Mouse (Mus musculus): ENCODE results near the gene Snap47.

The Snap47 gene

DNA sequence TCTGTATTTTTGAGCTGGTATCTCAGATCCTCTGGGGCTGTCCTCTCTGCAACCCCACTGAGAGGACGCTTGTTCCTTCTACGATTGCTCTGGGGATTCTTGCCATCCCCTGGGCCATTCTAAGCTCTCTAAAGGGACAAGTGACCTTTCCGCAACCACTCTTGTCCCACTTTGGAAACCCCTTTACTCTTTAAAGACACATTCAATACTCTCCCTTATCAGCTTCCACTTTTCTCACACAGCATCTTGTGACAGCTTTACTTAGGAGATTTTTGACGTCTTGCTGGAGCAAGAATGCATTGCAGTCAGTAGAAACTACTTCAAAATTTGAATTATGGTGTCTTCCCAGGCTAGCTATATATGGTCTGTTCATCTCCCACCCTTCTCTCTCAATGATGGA lies at the start of gene Snap47:
Snap47 (minus strand) TSS at position 101 of the 400 bp plus-strand sequence.
- DNase-seq = no peak

DNA sequence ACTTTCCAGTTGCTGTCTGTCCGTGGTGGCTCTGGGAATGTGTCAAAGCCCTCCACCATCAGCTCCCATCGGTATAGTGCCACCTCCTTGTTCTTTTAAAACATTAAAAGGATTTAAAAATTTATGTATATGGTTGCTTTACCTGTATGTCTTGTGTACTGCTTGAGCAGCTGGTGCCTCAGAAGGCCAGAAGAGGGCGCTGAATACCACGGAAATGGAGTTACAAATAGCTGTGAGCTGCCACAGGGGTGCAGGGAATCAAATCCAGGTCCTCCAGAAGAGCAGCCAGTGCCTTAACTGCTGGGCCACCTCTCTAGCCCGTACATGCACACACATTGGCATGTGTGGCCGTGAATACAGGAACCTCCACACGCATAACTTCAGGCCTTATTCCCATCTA lies 46.8 kb upstream of the Snap47 start:
- DNase-seq = no peak

DNA sequence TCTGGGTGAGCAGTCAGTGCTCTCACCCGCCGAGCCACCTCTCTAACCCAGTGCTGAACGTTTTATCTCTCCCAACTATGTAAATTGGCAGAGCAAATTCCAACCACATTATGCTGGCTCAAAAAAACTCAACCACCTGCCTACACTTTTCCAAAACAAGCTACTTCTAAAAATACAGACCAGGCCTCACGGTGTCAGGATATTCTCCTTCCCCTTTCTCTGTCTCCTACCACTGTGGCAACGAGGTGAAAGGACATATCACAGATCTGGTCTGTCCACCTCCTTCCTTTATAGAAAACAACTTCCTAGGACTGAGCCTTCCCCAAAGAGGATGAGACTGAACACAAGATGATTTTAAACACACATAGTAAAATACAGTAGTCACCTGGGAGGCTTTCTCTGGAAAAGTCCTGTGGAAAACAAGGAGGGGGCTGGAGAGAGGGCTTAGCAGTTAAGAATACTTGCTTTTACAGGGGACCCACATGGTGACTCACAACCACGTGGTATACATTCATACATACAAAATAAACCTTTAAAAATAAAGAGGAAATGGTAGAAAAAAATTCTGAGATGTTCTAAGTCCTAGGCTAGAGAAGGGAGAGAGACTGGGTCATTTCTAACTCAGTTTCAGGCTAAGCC lies 45.8 kb upstream of the Snap47 start:
- DNase-seq = no peak

DNA sequence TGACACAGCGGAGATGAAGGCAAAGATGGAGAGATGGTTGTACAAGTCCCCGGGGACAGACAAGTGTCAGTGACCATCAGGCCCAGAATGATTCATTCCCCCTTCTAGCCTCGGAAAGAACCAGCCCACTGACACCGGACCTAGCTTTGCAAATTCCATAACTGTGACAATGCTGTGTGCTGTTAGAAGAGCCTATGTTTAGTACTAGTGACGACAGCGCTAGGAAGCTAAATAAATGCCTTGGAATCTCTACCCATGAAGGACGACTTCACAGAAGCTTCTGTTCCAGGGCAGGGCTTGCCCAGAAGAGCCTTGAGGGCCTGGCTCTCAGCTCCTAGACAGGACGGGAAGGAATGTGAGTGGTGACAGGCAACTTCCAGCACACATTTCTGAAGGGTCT lies 35.2 kb upstream of the Snap47 start:
- no peak for DNase-seq

DNA sequence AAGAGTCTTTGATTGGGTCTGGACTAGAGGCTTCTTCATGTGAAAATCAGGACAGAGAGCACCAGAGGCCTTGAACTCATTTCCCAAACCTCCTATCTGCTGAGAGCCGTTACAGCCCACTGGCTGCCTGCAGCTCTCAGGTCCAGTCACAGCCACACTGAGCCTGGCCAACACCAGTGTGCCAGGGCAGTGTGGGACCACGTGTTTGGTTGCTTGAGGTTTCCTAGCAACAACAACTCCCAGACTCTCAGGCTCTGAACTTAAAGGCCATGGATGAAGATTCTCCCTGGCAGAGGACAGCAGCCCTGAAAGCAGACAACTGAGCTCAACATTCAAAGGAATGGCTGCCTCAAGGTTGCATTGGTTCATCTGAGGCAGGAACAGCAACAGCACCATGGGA lies 34.7 kb upstream of the Snap47 start:
- no peak for DNase-seq

DNA sequence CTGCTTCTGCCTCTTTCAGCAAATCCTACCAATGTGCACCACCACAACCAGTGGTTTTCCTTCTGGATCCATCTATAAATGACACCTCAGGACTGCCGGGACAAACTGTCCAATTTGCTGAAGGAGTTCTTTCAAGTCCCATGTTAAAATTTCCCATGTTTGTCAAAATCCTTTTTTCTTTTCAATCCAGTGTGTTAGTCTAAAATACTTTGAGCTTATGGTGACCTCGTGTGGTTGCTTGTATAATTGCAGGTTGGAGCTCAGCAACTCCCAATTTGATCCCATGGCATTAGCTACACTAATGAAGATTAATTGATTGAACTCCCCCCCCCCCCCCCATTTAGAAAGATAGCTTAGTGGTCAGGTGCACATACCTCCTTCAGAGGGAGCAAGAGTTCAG lies 32.2 kb upstream of the Snap47 start:
- peak; percentile 76 for DNase-seq

DNA sequence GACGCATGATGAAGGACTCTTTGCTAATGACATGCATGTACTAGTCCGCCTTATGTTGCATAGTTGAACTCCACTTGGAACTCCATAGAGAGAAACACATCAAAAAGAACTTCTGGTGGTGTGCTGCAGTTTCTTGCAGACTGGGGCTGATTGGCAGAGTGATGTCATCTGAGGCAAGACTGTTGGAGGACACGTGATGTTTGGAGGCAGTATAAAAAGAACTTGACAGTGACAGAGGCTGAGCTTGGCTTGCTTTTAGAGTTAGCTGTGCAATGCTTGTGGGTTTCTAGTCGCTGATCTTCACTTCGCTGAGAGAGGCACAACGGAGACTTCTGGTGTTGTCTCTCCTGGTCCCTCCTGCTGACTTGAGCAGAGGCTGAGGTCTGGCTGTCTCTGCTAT lies 26.3 kb upstream of the Snap47 start:
- DNase-seq = no peak

DNA sequence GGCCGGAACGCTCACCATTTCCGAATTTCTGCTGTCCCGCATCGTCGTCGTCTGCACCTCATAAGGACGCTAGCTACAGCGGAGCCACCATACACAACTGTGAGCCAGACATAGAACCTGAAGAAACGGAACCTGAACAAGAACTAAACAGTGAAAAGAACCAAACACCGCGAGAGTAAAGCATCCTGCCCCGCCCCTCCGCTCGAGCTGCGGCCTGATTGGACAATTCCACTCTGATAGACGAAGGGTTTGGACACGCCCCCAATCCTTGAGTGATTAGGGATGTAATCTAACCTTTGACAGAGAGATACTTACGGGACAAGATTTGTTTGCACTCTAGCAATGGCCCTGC lies 21.3 kb upstream of the Snap47 start, which contains the start of gene Zfp867:
Zfp867 (minus strand) TSS at position 149 of the 352 bp plus-strand sequence.
- peak; percentile 98 for DNase-seq

DNA sequence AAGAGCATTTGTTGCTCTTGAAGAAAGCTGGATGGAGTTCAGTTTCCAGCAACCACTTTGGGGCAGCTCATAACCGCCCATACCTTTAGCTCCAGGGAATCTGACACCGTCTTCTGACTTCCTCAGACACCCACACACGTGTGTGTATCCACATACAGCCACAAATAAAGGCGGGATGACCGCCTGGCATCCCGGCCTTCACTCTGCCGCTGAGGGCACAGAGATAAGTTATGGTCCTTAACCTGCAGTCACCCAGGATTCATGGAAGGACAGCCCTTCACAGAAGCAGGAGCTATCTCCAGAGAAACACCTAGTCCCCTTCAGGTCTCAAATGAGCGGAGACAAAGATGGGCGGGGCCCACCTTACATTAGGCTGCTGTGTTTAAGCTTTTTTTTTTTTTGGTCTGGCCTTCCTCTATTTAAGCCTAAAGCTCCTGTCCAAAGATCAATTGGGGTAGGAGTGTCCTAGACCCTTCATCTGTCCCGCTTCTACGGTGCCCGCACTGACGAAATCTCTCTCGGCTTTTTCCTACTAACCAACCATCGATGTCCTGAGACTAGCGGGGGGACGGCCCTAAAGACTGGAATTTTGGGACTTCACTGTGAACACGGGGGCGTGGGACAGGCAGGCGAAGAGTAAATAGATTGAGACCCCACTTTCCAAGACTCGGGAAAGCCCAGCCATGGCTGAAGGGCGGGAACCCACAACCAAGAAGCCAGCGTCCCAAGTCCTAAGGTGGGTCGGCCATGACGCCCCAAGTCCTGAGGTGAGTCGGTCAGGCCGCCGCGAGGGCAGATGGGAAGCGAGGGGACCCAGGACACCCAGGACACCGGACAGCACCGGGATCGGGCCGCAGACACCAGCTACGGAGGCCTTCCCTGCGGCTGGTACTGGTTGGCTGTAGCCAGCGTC lies 20.7 kb upstream of the Snap47 start:
- peak; percentile 9 for DNase-seq

DNA sequence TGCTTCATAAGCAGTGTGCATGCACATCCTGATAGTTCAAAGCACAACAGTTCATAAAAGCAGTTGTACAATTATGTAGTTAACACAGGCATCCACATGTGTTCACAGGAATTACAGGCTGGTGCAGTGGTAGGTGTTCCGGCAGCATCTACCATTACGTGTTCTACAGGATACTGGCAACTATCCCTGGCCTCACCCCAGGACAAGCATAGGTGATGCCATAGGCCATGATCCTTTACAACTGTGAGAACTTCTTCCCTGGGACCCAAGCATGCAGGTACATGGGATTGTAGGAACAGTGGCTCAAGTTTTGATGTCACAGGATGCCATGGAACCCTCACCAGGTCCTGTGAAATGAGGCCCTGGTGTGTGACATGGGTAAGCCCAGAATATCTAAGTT lies 9.5 kb upstream of the Snap47 start:
- DNase-seq = no peak

DNA sequence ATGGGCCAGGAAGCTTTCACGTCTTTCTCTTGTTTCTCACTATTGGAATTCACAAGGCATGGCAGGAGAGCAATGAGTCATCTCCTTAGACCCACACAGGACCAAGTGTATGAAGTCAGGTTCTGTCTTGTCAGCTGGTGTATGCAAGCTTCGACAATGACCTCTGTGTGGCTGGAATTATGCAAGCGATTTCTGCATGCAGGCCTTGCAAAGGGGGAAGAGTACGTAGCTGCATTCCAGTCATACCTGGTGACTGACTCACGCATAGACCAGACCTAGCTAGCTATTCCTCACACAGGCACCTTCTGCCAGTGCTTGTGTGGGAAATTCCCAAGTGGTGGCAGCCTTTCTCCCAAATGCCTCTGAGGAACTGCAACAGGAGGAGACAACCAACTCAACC lies 8.0 kb upstream of the Snap47 start:
- peak; percentile 90 for DNase-seq

DNA sequence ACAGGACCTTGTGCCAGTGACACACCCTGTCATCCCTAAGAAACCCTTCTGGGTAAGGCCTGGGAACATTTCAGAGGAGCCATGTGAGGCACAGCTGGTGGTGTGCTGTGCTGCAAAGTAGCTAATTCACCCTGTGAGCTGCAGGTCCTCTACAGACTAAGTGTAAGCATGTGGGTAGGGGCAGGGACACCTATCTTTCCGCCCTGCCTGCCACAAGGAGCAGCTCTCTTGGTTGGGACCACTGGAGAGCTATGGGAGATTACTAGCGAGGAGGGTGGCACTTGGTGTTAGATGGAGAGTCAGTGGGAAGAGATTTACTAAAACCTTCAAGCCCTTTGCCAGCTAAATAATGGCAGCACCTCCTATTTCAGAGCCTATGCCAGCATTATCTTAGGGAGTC lies 5.9 kb upstream of the Snap47 start:
- DNase-seq = no peak

DNA sequence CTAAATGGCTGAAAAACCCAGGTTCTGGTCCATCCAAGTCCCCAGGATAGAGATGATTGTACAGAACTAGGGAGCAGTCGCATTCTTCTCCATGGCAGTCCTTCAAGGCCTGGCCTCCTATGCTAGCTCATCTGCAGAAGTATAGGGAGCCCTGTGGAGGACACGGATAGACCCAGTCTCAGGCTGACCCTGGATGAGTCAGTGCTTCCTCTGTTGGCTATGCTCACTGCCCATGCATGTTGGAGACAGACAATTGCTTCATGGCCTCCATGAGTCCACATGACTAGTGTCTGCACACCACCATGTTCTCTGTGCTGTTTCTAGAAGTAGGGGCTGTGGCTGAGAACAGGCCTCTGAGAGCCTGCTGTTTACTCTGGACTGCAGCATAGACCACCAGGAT lies 5.4 kb upstream of the Snap47 start:
- no peak for DNase-seq

DNA sequence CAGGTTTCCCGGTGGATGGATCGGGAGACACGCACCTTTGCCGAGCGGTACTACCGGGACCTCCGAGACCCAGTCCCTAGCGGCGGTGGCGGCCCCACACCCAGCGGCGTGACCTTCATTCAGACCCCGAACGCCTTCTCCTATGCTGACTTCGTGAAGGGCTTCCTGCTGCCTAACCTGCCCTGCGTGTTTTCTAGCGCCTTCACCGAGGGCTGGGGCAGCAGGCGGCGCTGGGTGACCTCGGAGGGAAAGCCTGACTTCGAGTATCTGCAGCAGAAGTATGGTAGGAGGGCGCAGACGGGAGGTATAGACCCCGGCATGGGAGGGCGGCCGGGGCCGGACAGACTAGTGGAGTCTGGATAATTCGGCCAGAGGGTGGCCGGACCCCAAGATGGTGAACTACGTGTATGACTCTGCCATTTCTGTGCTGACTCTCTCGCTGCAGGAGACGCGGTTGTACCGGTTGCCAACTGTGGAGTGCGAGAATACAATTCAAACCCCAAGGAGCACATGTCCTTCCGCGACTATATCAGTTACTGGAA lies 685 bp downstream of the Snap47 start:
- no peak for DNase-seq

DNA sequence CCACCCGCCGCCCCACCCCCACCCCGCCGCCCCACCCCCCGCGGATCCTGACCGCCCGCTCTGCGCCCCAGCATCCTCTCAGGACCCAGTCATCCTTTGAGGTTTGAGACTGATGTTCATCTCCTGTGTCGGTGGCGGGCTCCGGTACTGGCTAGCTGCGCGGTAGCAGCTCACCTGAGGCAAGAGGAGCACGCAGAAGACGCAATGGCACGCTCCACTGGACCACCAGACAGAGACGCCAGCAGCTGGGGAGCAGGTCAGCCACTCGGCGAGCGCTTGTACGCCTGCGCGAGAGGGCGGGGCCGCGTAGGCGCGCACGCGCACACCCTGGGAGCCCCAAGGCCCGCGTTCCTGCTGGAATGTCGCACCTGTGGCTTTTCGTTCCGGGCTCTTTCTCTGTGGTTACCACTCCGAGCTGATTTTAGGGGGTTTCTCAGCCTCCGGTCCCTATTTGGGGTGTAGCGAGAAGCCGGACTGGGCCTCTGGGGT lies 1.2 kb downstream of the Snap47 start, which contains the start of gene Jmjd4:
Jmjd4 (plus strand) TSS at position 305 of the 489 bp plus-strand sequence.
- DNase-seq = peak; percentile 91

DNA sequence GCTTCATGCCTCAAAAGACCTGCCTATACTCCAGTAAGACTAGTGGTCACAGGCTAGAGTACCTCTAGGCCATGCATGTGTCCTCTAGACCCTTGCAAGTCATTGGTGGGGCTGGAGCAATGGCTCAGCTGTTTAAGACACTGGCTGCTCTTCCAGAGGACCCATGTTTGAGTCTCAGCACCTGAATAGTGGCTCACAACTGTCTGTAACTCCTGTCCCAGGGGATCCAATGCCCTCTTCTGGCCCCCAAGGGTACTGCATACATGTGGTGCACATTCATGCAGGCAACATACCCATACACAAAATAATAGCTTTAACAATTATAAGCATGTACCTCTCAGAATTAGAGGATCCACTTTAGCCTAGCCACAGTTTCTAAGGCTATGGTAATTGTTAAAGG lies 7.9 kb downstream of the Snap47 start:
- no peak for DNase-seq

DNA sequence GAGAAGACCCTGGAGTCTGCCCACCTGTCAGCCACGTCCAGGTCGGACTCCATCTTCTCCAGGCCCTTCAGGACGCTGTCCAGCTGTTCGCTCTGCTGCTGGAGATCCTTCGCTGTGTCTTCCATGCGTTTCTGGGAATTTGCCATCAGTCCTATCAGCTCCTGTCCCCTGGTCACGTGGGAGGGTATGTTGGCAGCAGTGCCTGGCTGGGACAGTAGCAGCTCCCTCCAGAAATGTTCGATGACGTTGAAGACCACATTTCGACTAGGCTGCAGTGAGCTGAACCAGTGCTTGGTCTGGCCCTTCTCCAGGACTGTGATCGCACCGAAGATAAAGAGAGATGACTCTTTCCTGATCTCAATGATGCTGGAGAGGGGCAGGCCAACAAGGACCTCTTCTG lies 13.0 kb downstream of the Snap47 start:
- no peak for DNase-seq

DNA sequence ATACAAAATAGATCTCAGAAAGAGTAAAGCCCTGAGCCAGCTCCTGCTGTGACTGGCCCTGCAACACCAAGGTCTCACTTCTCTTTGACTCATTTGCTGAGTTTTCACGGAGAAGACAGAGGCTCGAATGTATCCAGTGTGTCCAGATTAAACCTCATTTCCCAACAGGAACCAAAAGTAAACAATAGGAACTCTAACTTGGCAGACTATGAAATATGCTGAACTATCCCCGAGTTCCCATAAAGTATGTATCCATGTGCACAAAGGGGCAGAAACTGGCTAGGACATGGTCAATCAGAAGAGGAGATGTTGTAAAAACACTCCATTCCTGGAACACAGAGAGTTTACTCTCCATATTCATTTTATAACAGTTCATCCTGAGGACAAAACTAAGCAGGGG lies 18.7 kb downstream of the Snap47 start:
- no peak for DNase-seq

DNA sequence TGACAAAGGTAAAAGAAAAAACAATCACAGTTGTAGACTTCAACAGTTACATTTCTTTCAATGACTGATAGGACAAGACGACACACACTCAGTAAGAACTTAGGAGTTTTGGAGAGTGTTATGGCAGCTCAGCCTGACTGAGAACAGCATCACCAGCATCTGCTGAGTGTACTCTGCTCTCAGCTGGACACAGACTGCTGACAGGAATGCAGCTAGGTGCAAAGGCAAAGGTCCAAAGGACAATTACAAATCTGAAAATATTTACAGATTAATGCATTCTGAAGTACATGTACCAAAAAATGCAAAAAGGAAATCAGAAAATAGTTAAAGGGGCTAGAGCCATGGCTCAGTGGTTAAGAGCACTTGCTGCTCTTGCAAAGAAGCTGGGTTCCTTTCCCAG lies 21.0 kb downstream of the Snap47 start:
- DNase-seq = no peak

DNA sequence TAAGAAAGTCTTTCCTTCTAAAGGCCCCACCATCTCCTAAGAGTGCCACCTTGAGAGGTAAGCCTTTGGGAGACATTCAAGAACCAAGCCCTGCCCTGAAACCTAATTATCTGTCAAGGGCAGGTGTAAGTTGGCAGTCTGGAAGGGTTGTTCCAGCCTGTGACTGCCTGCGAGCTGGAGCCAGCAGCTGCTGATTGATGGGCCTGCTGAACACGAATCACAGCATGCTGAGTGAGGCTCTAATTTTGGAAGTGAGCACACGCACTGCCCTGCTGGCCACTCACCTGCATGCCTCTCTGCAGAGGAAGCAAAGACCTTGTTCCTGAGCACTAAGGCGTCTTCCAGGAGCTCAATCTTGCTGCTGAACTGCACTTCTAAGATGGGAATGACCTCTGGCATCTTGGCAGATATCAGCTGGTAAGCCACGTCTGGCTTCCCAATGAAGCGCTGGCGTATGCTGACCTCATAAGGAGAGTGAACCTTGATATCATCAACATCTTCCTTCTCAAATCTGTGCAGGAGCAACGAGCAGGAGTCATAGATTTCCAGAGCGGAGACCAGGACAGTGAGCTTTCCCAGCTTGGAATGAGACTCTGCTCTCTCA lies 22.8 kb downstream of the Snap47 start:
- DNase-seq = no peak

DNA sequence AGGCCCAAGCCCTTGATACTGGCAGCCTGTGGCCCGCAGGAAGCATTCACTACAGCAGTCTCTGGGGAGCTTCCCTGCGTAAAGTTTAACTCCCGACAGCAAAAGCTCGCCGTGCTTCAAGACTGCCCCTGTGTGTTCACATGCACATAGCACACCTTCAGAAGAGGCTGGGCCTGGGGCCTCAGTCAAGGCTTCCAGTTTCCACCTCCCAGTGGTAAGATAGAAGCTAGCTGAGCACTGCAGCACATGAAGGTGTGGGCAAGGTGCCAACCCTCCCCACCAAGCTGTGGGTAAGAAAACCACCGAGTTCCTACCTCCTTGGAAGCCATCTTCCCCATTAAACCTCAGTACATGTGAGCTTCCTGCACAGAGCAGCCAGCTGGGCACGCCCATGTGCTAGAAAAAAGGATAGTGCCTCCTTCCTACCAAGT lies 25.3 kb downstream of the Snap47 start:
- DNase-seq = peak; percentile 41

DNA sequence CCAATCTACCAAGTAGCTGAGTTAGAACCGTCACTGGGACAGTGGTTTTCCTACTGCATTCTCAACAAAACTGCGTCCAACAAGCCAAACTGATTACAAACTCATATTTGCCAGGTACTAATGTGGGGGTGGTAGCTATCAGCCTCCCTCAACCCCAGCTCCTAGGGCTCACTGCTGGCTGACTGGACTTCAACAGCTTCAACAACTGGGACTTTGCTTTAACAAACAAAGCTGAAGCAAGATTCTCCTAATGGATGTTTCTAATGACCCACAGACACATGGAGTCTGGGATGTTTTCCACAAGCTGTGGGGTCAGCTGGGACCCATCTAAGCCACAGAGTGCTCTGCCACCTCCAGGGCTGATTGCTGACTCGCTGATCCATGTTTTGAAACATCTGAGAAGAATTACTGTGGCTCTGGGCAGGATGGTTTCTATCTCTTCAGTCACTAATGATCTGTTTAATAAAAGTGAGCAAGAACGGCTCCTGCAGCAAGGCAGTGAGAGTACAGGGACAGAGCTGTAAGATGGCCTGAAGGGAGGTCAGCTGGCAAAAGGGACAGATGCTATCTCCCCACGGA lies 27.9 kb downstream of the Snap47 start:
- peak; percentile 38 for DNase-seq

DNA sequence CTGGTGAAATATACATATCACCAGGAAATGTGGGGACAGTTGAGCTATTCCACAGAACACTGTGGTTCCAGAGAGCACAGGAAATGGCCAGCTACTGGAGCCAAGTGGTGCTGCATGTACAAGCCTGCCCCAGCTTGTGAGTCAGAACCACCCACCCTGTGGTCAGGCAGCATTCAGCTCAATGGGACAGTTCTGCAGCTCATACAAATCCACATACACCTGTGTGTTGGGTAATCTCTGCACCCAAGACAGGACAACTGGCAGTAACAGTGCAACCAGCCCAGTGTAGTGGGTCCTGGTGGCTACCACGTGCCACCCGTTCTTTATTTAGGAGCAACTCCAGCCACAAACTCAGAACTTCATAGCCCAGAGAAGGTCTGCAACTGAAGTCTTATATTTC lies 29.0 kb downstream of the Snap47 start:
- DNase-seq = peak; percentile 17

Data from lung, postnatal 36 days (tissue).